Mouse (Mus musculus) left cerebral cortex, postnatal 25 days (tissue): ENCODE measurements around the gene Gna15. TPM values are rescaled to one million over a fixed set of nuclear protein-coding genes. Genes with fewer than 3 reads are reported as not detected.

Experiments used
- DNase-seq, 2 experiments: peaks; one replicate each; pipeline ENCODE4 v3.0.0; 2022; ENCODE audit warnings: low spot score in 2 of 2, mixed read lengths in 1 of 2
- intact Hi-C: fragments of 180-260 bp; cut with DNase I; formaldehyde crosslinking; loops from one replicate; pipeline ENCODE4 v1.15.1; 2025
- microRNA-seq, 2 experiments: library from miRNA; unstranded; fragments of <30 nt; microRNA quantifications; one replicate each; pipeline ENCODE4 v1.2.0; 2022
- total RNA-seq, 2 experiments: library from RNA; stranded (reverse); gene quantifications; 2 replicates each; pipeline ENCODE4 v1.2.3; 2021

Gene Gna15
- total RNA-seq, 2 experiments from 2014 or later, result 2.0 to 3.1 TPM

DNA sequence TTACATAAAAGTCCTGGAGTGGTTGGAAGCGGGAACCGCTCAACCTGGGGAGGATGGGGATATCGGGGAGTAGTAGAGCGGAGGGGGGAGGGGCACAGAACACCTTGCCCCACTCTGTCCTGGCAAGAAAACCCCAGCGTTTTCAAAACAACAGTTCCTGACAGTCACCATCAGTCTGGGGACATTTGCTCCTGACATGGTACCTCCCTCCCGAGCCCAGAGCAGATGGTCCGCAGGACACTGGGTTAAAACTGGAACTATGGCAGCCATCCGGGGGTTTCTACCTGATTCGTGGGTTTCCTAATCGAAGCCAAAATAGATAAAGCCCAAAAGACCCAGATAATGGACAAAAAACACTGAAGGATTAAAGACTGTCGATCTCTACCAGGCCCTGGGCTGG is 63.1 kb downstream of the Gna15 start:
- intact Hi-C loops, result no loop called here
- DNase-seq, result no peak

DNA sequence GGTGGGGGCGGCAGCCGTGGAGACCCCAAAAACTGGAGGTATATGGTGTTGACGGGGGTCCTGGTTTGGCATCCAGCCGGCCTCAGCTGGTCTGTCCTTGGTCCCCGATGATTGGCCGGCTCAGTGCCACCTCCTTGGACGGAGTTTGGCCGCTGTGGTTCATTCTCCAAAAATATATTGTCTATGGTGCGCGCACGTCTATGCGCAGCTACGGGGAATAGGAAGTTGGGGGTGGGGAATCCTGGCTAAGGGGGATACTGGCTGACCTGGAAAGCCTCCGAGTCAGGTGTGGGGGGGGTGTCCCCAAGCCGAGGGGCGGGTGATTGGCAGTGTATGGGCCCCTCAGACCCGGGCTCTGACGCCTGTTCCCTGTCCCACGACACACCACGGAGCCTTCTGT is 63.6 kb downstream of the Gna15 start:
- intact Hi-C loops, result no loop called here
- DNase-seq, result no peak

DNA sequence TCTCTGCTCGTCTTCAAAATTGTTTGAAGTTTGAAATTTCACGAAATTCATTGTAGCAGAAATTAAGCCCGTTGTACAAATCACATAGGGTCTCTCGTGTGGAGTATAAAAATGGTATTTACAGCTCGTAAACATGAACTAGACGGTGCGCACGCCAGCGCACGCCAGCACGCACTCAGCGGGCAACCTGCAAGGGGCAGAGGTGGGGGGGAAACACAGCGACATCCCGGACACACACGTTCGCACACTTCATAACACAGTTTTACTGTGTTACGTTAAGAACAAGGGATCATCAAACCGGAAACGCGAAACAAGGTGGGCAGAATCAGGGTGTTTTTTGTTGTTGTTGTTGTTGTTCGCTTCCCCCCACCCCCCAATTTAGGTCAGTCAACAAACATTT is 64.6 kb downstream of the Gna15 start:
- DNase-seq, result no peak
- intact Hi-C loops, result loop anchor here (10.0 kb wide), 1 partner anchor 265 kb away; no protein-coding TSS in a partner anchor

DNA sequence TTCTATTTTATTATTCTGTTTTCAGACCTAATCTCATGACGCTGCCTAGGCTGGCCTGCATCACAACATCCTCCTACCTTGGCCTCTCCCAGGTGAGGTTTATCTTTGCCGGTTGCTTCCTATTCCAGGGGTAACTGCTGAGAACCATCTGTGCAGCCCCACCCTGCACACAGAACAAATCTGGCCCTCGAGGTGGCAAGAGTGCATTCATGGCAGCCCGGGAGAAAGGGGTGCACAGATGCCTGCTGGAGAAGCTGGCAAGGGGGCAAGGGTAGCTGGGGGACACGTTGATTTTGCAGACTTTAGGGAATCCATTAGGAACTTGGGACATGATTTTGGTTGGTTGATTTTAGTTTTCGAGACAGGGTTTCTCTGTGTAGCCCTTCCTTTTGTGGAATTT is 65.8 kb downstream of the Gna15 start:
- DNase-seq, result no peak
- intact Hi-C loops, result loop anchor here (10.0 kb wide), 1 partner anchor 263 kb away; no protein-coding TSS in a partner anchor

DNA sequence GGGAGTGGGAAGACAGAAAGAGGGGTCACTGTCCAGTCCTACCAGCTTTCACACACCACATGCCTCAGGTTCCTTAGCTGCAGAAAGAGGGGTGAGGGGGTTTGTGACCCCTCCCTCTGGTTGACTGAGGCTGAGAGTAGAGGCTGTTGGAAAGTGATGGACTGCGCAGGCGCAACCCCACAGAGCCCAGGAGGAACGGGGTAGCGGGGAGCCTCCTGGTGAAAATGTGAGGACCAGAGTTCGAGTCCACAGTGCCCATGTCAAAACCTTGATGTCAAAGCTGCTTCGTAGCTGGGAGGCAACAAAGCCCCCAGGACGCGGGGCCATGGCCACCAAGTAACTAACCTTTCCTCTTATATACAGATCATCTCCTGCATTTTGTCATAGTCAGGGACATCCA is 66.4 kb downstream of the Gna15 start:
- DNase-seq, result no peak

DNA sequence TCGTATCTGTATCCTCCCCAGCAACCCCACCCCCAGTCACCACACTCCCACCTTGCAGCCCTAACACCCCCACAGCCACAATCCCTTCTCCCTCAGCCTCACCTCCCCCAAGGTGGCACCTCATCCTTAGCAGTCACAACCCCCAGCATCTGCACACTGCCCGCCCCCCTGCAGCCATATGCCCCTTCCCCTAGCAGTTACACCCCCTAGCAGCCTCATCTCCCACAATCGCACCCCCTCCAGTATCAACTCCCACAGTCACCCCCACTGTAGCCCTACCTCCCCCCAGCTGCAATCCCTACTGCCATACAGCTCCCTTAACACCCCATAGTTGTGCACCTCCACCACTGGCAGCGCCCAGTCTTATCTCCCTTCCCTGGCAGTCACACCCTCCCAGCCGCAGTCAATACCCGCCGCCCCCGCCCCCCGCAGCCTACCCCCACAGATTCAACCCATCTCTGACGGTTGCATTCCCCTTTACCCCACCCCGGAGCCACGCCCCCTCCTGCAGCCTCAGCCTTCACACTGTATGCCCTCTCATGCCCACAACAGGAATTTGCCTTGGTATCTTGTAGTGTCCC is 67.0 kb downstream of the Gna15 start:
- intact Hi-C loops, result loop anchor here (10.0 kb wide), 1 partner anchor 262 kb away; no protein-coding TSS in a partner anchor
- no peak for DNase-seq

More for the DNA sequence above, 66.4 kb downstream of the Gna15 start:
- intact Hi-C loops, result loop anchor here (10.0 kb wide), 1 partner anchor 263 kb away; no protein-coding TSS in a partner anchor

DNA sequence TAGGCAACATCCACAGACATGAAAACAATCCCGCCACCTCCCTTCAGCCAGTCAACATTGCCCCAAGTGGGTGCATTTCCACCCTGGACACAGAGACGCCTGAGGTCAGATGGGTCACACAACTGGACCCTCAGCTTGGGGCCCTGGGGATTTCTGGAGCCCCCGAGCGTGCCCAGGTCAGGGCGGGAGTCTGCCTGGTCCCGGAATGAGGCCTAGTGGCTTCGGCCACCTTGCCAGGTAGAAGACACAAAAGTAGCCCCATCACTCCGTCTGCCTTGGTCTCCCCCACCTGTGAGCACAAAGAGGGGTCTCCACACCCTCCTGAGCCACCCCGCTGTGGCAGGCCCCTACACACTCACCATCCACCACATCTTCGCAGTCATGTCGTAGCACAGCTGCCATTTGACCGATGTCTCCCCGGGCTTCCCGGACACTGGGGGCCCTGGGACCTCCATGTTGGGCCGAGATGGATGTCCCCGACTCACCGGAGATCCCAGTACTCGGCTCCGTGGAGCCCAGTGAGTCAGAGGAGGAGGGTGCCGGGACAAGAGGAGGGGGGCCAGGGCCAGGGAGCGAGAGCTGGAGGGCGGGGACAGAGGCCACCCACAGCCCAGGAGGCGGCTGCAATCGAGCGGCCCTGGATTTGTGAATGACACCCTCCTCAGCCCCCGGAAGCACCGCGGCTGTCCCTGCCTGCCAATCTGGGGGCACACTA is 68.7 kb downstream of the Gna15 start, which contains the start of gene Nfic:
Gene Nfic (minus strand): TSS at position 455 of the 715 bp plus-strand sequence.
- no peak for DNase-seq
- intact Hi-C loops, result loop anchor here (10.0 kb wide), 1 partner anchor 261 kb away; no protein-coding TSS in a partner anchor

DNA sequence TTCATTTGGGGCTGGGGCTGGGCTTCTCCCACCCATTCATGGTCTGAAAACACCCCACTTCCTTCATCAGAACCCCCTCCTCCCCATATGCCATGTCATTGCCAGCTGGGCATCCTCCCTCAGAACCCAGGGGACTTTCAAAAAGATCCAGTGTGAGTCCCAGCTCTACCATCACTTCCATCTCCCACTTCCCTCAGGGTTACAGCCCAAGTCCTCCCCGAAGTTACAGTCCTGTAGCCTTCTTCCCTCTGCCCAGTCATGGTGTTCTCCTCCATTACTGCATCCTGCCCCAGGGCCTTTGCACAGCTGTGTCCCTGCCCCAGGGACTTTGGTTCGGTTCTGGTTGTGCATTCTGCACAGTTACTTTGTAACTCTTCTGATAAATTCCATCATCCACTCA is 69.9 kb downstream of the Gna15 start:
- DNase-seq, result no peak
- intact Hi-C loops, result loop anchor here (10.0 kb wide), 1 partner anchor 259 kb away; no protein-coding TSS in a partner anchor

DNA sequence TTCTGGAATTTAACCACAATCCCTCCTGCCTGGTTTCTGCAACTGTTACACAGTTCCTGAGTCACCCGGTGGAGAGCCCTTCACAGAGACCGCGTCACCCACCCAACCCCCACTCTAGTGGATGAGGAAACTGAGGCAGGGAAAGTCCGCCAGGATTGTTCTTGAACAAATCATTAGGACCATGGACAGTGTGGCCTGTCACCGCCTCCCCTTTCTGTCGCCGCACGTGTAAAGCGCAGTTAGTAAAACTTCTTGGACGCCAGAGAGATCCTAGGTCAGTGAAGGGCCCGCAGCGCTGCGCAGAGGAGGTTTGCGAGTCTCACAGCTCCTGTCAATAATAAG is 71.1 kb downstream of the Gna15 start:
- intact Hi-C loops, result loop anchor here (10.0 kb wide), 1 partner anchor 258 kb away; no protein-coding TSS in a partner anchor
- DNase-seq, result no peak

Small RNAs within 50 kb of the gene (microRNA-seq; reads per million reads assigned to microRNA genes)
- gene Gm25595, result 0 reads per million in 2 experiments

Other genes starting within 250 kb of the Gna15 start
- gene Tjp3, start 232.6 kb downstream of the Gna15 start, total RNA-seq, result under 1 TPM; 0.23 to 0.30 TPM
- gene Pip5k1c, start 231.3 kb downstream of the Gna15 start, total RNA-seq, result 100 to 1,000 TPM; 402 to 420 TPM
- gene Cactin, start 203.1 kb downstream of the Gna15 start, total RNA-seq, result 10 to 100 TPM; 27.8 to 28.4 TPM
- 1 to 10 TPM; 1.2 to 1.4 TPM for gene Tbxa2r, start 195.5 kb downstream of the Gna15 start, total RNA-seq
- gene Gipc3, start 181.0 kb downstream of the Gna15 start, total RNA-seq, result under 1 TPM; 0.92 to 0.96 TPM
- 10 to 100 TPM; 23.5 to 28.4 TPM for gene Hmg20b, start 173.7 kb downstream of the Gna15 start, total RNA-seq
- gene Mfsd12, start 166.7 kb downstream of the Gna15 start, total RNA-seq, result 10 to 100 TPM; 39.3 to 41.1 TPM
- gene 4930404N11Rik, start 158.4 kb downstream of the Gna15 start, total RNA-seq, result 1 to 10 TPM in 1 of 2 experiments, under 1 TPM in 1; 0.78 to 2.2 TPM
- 10 to 100 TPM; 63.5 to 70.2 TPM for gene Fzr1, start 145.7 kb downstream of the Gna15 start, total RNA-seq
- gene Dohh, start 139.8 kb downstream of the Gna15 start, total RNA-seq, result 10 to 100 TPM; 83.7 to 87.7 TPM
- gene Gm48551, start 139.8 kb downstream of the Gna15 start, total RNA-seq, result 1 to 10 TPM; 3.5 to 4.2 TPM
- gene Gm48552, start 135.2 kb downstream of the Gna15 start, total RNA-seq, result 1 to 10 TPM; 4.0 to 4.1 TPM
- 1 to 10 TPM in 1 of 2 experiments, under 1 TPM in 1; 0.89 to 1.5 TPM for gene Smim24, start 131.2 kb downstream of the Gna15 start, total RNA-seq
- 10 to 100 TPM; 81.1 to 87.3 TPM for gene Nfic, start 68.6 kb downstream of the Gna15 start, total RNA-seq
- 100 to 1,000 TPM; 285 to 286 TPM for gene Celf5, start 41.5 kb downstream of the Gna15 start, total RNA-seq
- 10 to 100 TPM; 76.4 to 77.0 TPM for gene Ncln, start 27.8 kb downstream of the Gna15 start, total RNA-seq
- gene S1pr4, start 24.1 kb downstream of the Gna15 start, total RNA-seq, result under 1 TPM; 0.53 to 0.73 TPM
- 100 to 1,000 TPM; 101 to 107 TPM for gene Gna11, start 21.0 kb upstream of the Gna15 start, total RNA-seq
- gene Aes, start 35.3 kb upstream of the Gna15 start, total RNA-seq, result 100 to 1,000 TPM; 630 to 638 TPM
- 10 to 100 TPM; 28.8 to 30.3 TPM for gene Tle2, start 50.3 kb upstream of the Gna15 start, total RNA-seq
- 1 to 10 TPM; 4.2 to 5.8 TPM for gene Tle6, start 76.8 kb upstream of the Gna15 start, total RNA-seq
- 1 to 10 TPM; 3.1 to 3.8 TPM for gene BC025920, start 82.0 kb upstream of the Gna15 start, total RNA-seq
- 10 to 100 TPM; 22.1 to 25.3 TPM for gene Sirt6, start 103.6 kb upstream of the Gna15 start, total RNA-seq
- 10 to 100 TPM; 35.9 to 36.7 TPM for gene Ankrd24, start 104.3 kb upstream of the Gna15 start, total RNA-seq
- 1 to 10 TPM; 4.6 to 4.8 TPM for gene Gm10778, start 124.8 kb upstream of the Gna15 start, total RNA-seq
- 1 to 10 TPM; 7.2 to 8.3 TPM for gene Zfp433, start 180.6 kb upstream of the Gna15 start, total RNA-seq
- gene Gm3055, start 246.9 kb upstream of the Gna15 start, total RNA-seq, result 1 to 10 TPM; 8.5 to 9.1 TPM